Mouse (Mus musculus) embryonic facial prominence, embryonic 14.5 days (tissue): ENCODE measurements around the gene Ptpro. TPM values are rescaled to one million over a fixed set of nuclear protein-coding genes. Genes with fewer than 3 reads are reported as not detected.

Experiments
- ATAC-seq: fragments of 200-750 bp; cut with Nextera tagmentation; 2 replicates; pipeline ENCODE4 v1.8.0; 2017; ENCODE audit warnings: low read depth, moderate number of reproducible peaks, moderate TSS enrichment
- DNase-seq: peaks from one replicate; pipeline ENCODE4 v3.0.0-alpha.2; 2015; ENCODE audit warnings: low spot score
- H3K27ac ChIP-seq: fragments of 300-500 bp; sonication (generic); replicated peaks from 2 replicates; pipeline ENCODE4 v1.5.1; 2014; ENCODE audit warnings: low read depth, mild to moderate bottlenecking, low read length, moderate library complexity
- H3K27me3 ChIP-seq: fragments of 300-500 bp; sonication (generic); replicated peaks from 2 replicates; pipeline ENCODE4 v1.6.1; 2014; ENCODE audit warnings: low read length; ENCODE audit not compliant: control insufficient read depth, insufficient read depth
- H3K36me3 ChIP-seq: fragments of 300-500 bp; sonication (generic); 2 replicates; pipeline ENCODE4 v1.6.1; 2014; ENCODE audit warnings: low read length, mixed read lengths; ENCODE audit not compliant: control insufficient read depth, insufficient read depth
- H3K4me1 ChIP-seq: fragments of 300-500 bp; sonication (generic); 2 replicates; pipeline ENCODE4 v1.6.1; 2014; ENCODE audit warnings: antibody characterized with exemption, low read length; ENCODE audit not compliant: control insufficient read depth, insufficient read depth
- H3K4me2 ChIP-seq: fragments of 300-500 bp; sonication (generic); 2 replicates; pipeline ENCODE4 v1.6.1; 2014; ENCODE audit warnings: low read depth, mild to moderate bottlenecking, low read length, moderate library complexity, mixed read lengths
- H3K4me3 ChIP-seq: fragments of 300-500 bp; sonication (generic); 2 replicates; pipeline ENCODE4 v1.5.1; 2014; ENCODE audit warnings: low read depth, mild to moderate bottlenecking, low read length
- H3K9ac ChIP-seq: fragments of 300-500 bp; sonication (generic); 2 replicates; pipeline ENCODE4 v1.6.1; 2014; ENCODE audit warnings: low read depth, mild to moderate bottlenecking, low read length, moderate library complexity, mixed read lengths
- H3K9me3 ChIP-seq: fragments of 300-500 bp; sonication (generic); 2 replicates; pipeline ENCODE4 v1.6.1; 2016; ENCODE audit warnings: low read length; ENCODE audit not compliant: control insufficient read depth
- WGBS: fragments of 180-500 bp; shearing (Covaris S2); extraction: QIAGEN DNeasy Blood & Tissue Kit; methylation state at CpG from one replicate; pipeline ENCODE4 v1.1.7; 2014; 5-methylcytosine and 5-hydroxymethylcytosine counted together
- polyA plus RNA-seq: library from polyadenylated mRNA; unstranded; fragments of >200 nt; fragmentation: Nextera tagmentation; extraction: Ambion mirVana; gene quantifications from 2 replicates; pipeline ENCODE4 v1.2.1, GENCODE M21; 2014

Gene Ptpro
- polyA plus RNA-seq, 1 experiment from 2014 or later = 5.2 TPM

GRCm38 (mm10) chr6:137315265-137315664 lies 63.1 kb downstream of the Ptpro start:
- DNase-seq = no peak
- H3K4me3 ChIP-seq = no peak overlapping the region
- H3K4me1 ChIP-seq = peaks cover 9% of the 10 kb centered on the region
- H3K36me3 ChIP-seq = no peaks in the 10 kb centered on the region
- 0 out of 2 replicates have a peak, but pooled peaks cover 6% of the 10 kb centered on the region for H3K9me3 ChIP-seq
- WGBS = 38% methylated on average over 4 of the region's 4 CpGs
- no peak for ATAC-seq
- no peak overlapping the region for H3K9ac ChIP-seq
- no peak overlapping the region for H3K27ac ChIP-seq
- H3K27me3 ChIP-seq = no peaks in the 10 kb centered on the region
- H3K4me2 ChIP-seq = no peak overlapping the region

- Histone ChIP-seq H3K36me3 (no peaks in the 10 kb centered on the region), H3K9ac (no peak overlapping the region), H3K9me3 (0 out of 2 replicates have a peak, but pooled peaks cover 4% of the 10 kb centered on the region), H3K4me3 (no peak overlapping the region), H3K4me2 (no peak overlapping the region), H3K4me1 (peaks cover 9% of the 10 kb centered on the region), H3K27me3 (no peaks in the 10 kb centered on the region), H3K27ac (no peak overlapping the region)
- DNase-seq (no peak), ATAC-seq (no peak)
- 84% methylated on average over 6 of the region's 6 CpGs for WGBS
Measured at GRCm38 (mm10) chr6:137316358-137316757, 64.2 kb downstream of the Ptpro start.

- H3K4me1 ChIP-seq = peaks cover 9% of the 10 kb centered on the region
- no peak overlapping the region for H3K9ac ChIP-seq
- DNase-seq (no peak), ATAC-seq (no peak)
- H3K4me3 ChIP-seq = no peak overlapping the region
- WGBS = 74% methylated on average over 6 of the region's 6 CpGs
- no peaks in the 10 kb centered on the region for H3K36me3 ChIP-seq
- no peaks in the 10 kb centered on the region for H3K9me3 ChIP-seq
- H3K27me3 ChIP-seq = no peaks in the 10 kb centered on the region
- no peak overlapping the region for H3K4me2 ChIP-seq
- H3K27ac ChIP-seq = no peak overlapping the region
Measured at GRCm38 (mm10) chr6:137317509-137317908, 65.4 kb downstream of the Ptpro start.

GRCm38 (mm10) chr6:137318242-137318861 lies 66.2 kb downstream of the Ptpro start:
- 83% methylated on average over 12 of the region's 12 CpGs for WGBS

GRCm38 (mm10) chr6:137319658-137320057 lies 67.5 kb downstream of the Ptpro start:
- Histone ChIP-seq H3K27ac (no peak overlapping the region), H3K4me3 (no peak overlapping the region), H3K4me2 (no peak overlapping the region), H3K9me3 (no peaks in the 10 kb centered on the region), H3K27me3 (no peaks in the 10 kb centered on the region), H3K9ac (no peak overlapping the region), H3K4me1 (peaks cover 9% of the 10 kb centered on the region), H3K36me3 (no peaks in the 10 kb centered on the region)
- ATAC-seq = no peak
- 30% methylated on average over 1 of the region's 1 CpGs for WGBS
- no peak for DNase-seq

More at GRCm38 (mm10) chr6:137318242-137318861, 66.2 kb downstream of the Ptpro start:
- Histone ChIP-seq H3K4me3 (no peak overlapping the region), H3K4me2 (no peak overlapping the region), H3K27me3 (no peaks in the 10 kb centered on the region), H3K9me3 (no peaks in the 10 kb centered on the region), H3K36me3 (no peaks in the 10 kb centered on the region), H3K4me1 (peaks cover 9% of the 10 kb centered on the region), H3K27ac (no peak overlapping the region), H3K9ac (no peak overlapping the region)
- ATAC-seq (no peak), DNase-seq (no peak)

- no peak overlapping the region for H3K4me3 ChIP-seq
- ATAC-seq = no peak
- H3K27ac ChIP-seq = no peak overlapping the region
- H3K4me2 ChIP-seq = no peak overlapping the region
- 0 out of 2 replicates have a peak, but pooled peaks cover 3% of the 10 kb centered on the region for H3K9me3 ChIP-seq
- no peak overlapping the region for H3K9ac ChIP-seq
- no peaks in the 10 kb centered on the region for H3K36me3 ChIP-seq
- H3K4me1 ChIP-seq = no peaks in the 10 kb centered on the region
- H3K27me3 ChIP-seq = no peaks in the 10 kb centered on the region
- 81% methylated on average over 9 of the region's 9 CpGs for WGBS
- DNase-seq = no peak
Measured at GRCm38 (mm10) chr6:137327718-137328117, 75.6 kb downstream of the Ptpro start.

GRCm38 (mm10) chr6:137328228-137328627 lies 76.1 kb downstream of the Ptpro start:
- H3K9me3 ChIP-seq = 0 out of 2 replicates have a peak, but pooled peaks cover 3% of the 10 kb centered on the region
- no peaks in the 10 kb centered on the region for H3K4me1 ChIP-seq
- DNase-seq (no peak), ATAC-seq (no peak)
- H3K27me3 ChIP-seq = no peaks in the 10 kb centered on the region
- H3K4me2 ChIP-seq = no peak overlapping the region
- 74% methylated on average over 4 of the region's 4 CpGs for WGBS
- no peak overlapping the region for H3K27ac ChIP-seq
- no peak overlapping the region for H3K4me3 ChIP-seq
- H3K36me3 ChIP-seq = no peaks in the 10 kb centered on the region
- no peak overlapping the region for H3K9ac ChIP-seq

- Histone ChIP-seq H3K4me2 (no peak overlapping the region), H3K9ac (no peak overlapping the region), H3K9me3 (0 out of 2 replicates have a peak, but pooled peaks cover 3% of the 10 kb centered on the region), H3K27me3 (no peaks in the 10 kb centered on the region), H3K36me3 (no peaks in the 10 kb centered on the region), H3K4me1 (no peaks in the 10 kb centered on the region), H3K4me3 (no peak overlapping the region), H3K27ac (no peak overlapping the region)
- DNase-seq (no peak), ATAC-seq (no peak)
- WGBS = 66% methylated on average over 5 of the region's 5 CpGs
Measured at GRCm38 (mm10) chr6:137330782-137331181, 78.7 kb downstream of the Ptpro start.

GRCm38 (mm10) chr6:137331826-137332225 lies 79.7 kb downstream of the Ptpro start:
- H3K9ac ChIP-seq = no peak overlapping the region
- H3K27ac ChIP-seq = no peak overlapping the region
- no peaks in the 10 kb centered on the region for H3K27me3 ChIP-seq
- ATAC-seq (no peak), DNase-seq (no peak)
- H3K4me2 ChIP-seq = no peak overlapping the region
- 0 out of 2 replicates have a peak, but pooled peaks cover 3% of the 10 kb centered on the region for H3K9me3 ChIP-seq
- WGBS = 67% methylated on average over 3 of the region's 3 CpGs
- H3K36me3 ChIP-seq = no peaks in the 10 kb centered on the region
- H3K4me1 ChIP-seq = no peaks in the 10 kb centered on the region
- no peak overlapping the region for H3K4me3 ChIP-seq
